Mouse (Mus musculus) midbrain, embryonic 12.5 days (tissue): Measurements from ENCODE around the gene Ucn2. TPM values are rescaled to one million over a fixed set of nuclear protein-coding genes. Genes with fewer than 3 reads are reported as not detected.

ENCODE experiments used
- ATAC-seq: fragments of 200-750 bp; cut with Nextera tagmentation; 2 replicates; pipeline ENCODE4 v1.8.0; 2017; ENCODE audit warnings: low read depth, moderate TSS enrichment, moderate library complexity; ENCODE audit not compliant: low FRiP score
- H3K27ac ChIP-seq: fragments of 300-500 bp; sonication (generic); replicated peaks from 2 replicates; pipeline ENCODE4 v1.5.1; 2016; ENCODE audit warnings: mild to moderate bottlenecking
- H3K27me3 ChIP-seq: fragments of 300-500 bp; sonication (generic); 2 replicates; pipeline ENCODE4 v1.6.1; 2016; ENCODE audit warnings: mild to moderate bottlenecking
- H3K36me3 ChIP-seq: fragments of 300-500 bp; sonication (generic); 2 replicates; pipeline ENCODE4 v1.6.1; 2016
- H3K4me1 ChIP-seq: fragments of 300-500 bp; sonication (generic); 2 replicates; pipeline ENCODE4 v1.6.1; 2016
- H3K4me2 ChIP-seq: fragments of 300-500 bp; sonication (generic); replicated peaks from 2 replicates; pipeline ENCODE4 v1.6.1; 2016; ENCODE audit warnings: mild to moderate bottlenecking, moderate library complexity
- H3K4me3 ChIP-seq: fragments of 300-500 bp; sonication (generic); 2 replicates; pipeline ENCODE4 v1.5.1; 2016; ENCODE audit warnings: mild to moderate bottlenecking
- H3K9ac ChIP-seq: fragments of 300-500 bp; sonication (generic); replicated peaks from 2 replicates; pipeline ENCODE4 v1.6.1; 2016; ENCODE audit warnings: mild to moderate bottlenecking, moderate library complexity
- H3K9me3 ChIP-seq: fragments of 300-500 bp; sonication (generic); 2 replicates; pipeline ENCODE4 v1.6.1; 2016; ENCODE audit warnings: mild to moderate bottlenecking
- WGBS: fragments of 180-500 bp; shearing (Covaris S2); methylation state at CpG from one replicate; pipeline ENCODE4 v1.1.7; 2016; 5-methylcytosine and 5-hydroxymethylcytosine counted together
- polyA plus RNA-seq: library from polyadenylated mRNA; unstranded; fragments of >200 nt; fragmentation: Nextera tagmentation; extraction: Ambion mirVana; gene quantifications from 2 replicates; pipeline ENCODE4 v1.2.1, GENCODE M21; 2016

Gene Ucn2
- polyA plus RNA-seq, 1 experiment from 2014 or later: not detected

- no peak for ATAC-seq
- Histone ChIP-seq H3K36me3 (no peaks in the 10 kb centered on the region), H3K27ac (no peak overlapping the region), H3K4me1 (no peaks in the 10 kb centered on the region), H3K9ac (no peak overlapping the region), H3K4me2 (no peak overlapping the region), H3K27me3 (no peaks in the 10 kb centered on the region), H3K4me3 (no peak overlapping the region), H3K9me3 (no peaks in the 10 kb centered on the region)
- WGBS: 86% methylated on average over 8 of the region's 8 CpGs
These were observed 15.2 kb upstream of the Ucn2 start for GRCm38 (mm10) chr9:108970623-108971022.

DNA sequence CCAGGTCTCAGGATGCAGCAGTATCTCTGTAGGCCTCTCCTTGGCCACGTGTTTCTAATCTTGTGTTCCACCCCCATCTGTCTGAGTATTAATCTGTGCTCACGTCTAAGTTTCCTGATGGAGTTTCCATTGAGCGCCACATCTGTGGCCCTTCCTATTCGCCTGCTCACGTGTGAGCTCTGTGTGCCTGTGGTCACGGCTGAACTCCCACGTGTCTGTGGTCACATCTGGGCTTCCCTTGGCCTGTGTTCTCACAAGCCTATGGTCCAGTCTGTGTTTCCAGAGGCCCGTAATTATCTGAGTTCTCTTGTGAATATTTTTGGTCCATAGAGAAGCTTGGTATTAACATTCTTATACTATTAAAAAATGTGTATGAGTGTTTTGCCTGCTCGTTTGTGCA, 9.3 kb upstream of the Ucn2 start:
- Histone ChIP-seq H3K36me3 (no peaks in the 10 kb centered on the region), H3K9ac (no peak overlapping the region), H3K4me2 (no peak overlapping the region), H3K27me3 (no peaks in the 10 kb centered on the region), H3K9me3 (no peaks in the 10 kb centered on the region), H3K4me3 (no peak overlapping the region), H3K27ac (no peak overlapping the region), H3K4me1 (no peaks in the 10 kb centered on the region)
- WGBS: 86% methylated on average over 9 of the region's 9 CpGs
- ATAC-seq: no peak

- Histone ChIP-seq H3K4me2 (no peak overlapping the region), H3K9ac (no peak overlapping the region), H3K27me3 (no peaks in the 10 kb centered on the region), H3K4me3 (no peak overlapping the region), H3K27ac (no peak overlapping the region), H3K36me3 (no peaks in the 10 kb centered on the region), H3K4me1 (no peaks in the 10 kb centered on the region), H3K9me3 (no peaks in the 10 kb centered on the region)
- no peak for ATAC-seq
- WGBS: 82% methylated on average over 7 of the region's 7 CpGs
These were observed 7.8 kb upstream of the Ucn2 start for GRCm38 (mm10) chr9:108977966-108978365.

DNA sequence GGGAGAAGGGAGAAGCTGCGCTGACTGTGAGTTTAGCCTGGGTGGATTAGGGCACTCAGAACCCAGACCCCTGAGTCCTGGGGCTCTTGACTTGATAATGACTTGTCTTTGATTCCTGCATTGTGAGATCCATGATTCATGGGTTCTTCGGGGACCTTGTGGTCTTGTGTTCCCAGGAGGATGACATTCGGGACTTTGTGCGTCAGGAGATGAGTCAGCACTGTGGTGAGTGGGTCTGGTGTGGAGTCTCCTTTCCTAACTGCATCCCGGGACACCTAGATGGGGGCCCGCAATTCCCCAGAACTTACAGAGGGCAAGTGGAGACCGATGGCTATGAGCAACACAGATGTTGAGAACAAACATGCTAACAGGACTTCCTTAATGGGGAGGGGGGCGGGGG, 3.3 kb upstream of the Ucn2 start:
- no peak overlapping the region for H3K9ac ChIP-seq
- WGBS: 83% methylated on average over 8 of the region's 8 CpGs
- H3K4me1 ChIP-seq: no peaks in the 10 kb centered on the region
- no peak overlapping the region for H3K4me3 ChIP-seq
- no peak overlapping the region for H3K27ac ChIP-seq
- H3K9me3 ChIP-seq: no peaks in the 10 kb centered on the region
- no peaks in the 10 kb centered on the region for H3K27me3 ChIP-seq
- H3K4me2 ChIP-seq: no peak overlapping the region
- ATAC-seq: no peak
- H3K36me3 ChIP-seq: no peaks in the 10 kb centered on the region

DNA sequence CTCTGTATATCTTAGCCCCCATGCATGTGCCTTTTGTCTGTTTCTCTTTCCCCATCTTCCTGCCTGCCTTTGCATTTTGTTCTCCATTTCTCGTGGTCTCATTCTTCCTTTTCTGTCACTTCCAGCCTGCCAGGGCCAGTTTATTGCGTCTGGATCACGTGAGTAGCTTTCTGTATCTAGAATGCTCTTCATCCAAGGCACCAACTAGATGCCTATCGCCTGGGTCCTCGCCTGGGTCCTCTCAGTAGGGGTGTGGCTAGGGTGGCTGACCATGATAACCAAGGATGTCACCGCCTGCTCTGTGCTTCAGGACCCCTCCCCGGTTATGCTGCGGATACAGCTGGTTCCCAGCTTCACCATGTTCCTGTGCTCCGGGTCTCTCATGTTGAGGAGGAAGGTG, 2.6 kb upstream of the Ucn2 start:
- 82% methylated on average over 9 of the region's 9 CpGs for WGBS
- ATAC-seq: no peak
- no peaks in the 10 kb centered on the region for H3K36me3 ChIP-seq
- H3K4me2 ChIP-seq: no peak overlapping the region
- H3K27ac ChIP-seq: no peak overlapping the region
- H3K4me3 ChIP-seq: no peak overlapping the region
- H3K27me3 ChIP-seq: no peaks in the 10 kb centered on the region
- H3K4me1 ChIP-seq: peaks cover 4% of the 10 kb centered on the region; the same call in 1 of the 2 replicates
- H3K9ac ChIP-seq: no peak overlapping the region
- H3K9me3 ChIP-seq: no peaks in the 10 kb centered on the region

DNA sequence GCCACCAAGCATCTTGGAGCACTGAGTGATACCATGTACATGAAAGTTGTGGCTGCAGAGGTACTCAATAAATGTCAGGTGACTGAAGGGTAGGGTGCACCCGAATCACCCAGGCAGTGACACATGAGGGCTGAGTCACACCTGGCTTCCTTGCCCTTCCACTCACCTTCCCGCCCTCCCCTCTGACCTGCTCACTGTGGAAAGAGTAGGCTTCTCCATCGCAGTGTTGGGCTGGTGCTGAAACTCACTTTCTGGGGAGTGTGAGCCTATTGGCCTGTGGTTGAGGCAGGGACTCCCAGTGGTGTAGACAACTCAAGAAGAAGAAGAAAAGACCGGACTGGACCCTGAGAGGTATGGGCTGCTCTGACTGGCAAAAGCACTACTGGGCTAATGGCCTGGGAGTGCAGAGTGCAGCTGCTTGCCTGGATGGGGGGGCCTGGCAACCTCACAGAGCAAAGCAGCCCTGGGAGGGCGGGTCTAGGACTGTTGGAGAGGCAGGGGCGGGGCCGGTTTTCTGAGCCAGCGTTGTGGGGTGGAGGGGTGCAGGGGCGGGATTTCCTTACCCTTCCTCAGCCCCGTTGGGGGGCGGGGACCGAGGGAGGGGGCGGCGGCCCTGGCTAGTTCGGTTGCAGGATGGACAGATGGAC, 2.0 kb downstream of the Ucn2 start:
- Histone ChIP-seq H3K4me2 (no peak overlapping the region), H3K9me3 (no peaks in the 10 kb centered on the region), H3K27ac (no peak overlapping the region), H3K9ac (no peak overlapping the region), H3K4me1 (peaks cover 18% of the 10 kb centered on the region), H3K27me3 (no peaks in the 10 kb centered on the region), H3K4me3 (no peak overlapping the region), H3K36me3 (no peaks in the 10 kb centered on the region)
- ATAC-seq: no peak
- WGBS: 23% methylated on average over 14 of the region's 15 CpGs

DNA sequence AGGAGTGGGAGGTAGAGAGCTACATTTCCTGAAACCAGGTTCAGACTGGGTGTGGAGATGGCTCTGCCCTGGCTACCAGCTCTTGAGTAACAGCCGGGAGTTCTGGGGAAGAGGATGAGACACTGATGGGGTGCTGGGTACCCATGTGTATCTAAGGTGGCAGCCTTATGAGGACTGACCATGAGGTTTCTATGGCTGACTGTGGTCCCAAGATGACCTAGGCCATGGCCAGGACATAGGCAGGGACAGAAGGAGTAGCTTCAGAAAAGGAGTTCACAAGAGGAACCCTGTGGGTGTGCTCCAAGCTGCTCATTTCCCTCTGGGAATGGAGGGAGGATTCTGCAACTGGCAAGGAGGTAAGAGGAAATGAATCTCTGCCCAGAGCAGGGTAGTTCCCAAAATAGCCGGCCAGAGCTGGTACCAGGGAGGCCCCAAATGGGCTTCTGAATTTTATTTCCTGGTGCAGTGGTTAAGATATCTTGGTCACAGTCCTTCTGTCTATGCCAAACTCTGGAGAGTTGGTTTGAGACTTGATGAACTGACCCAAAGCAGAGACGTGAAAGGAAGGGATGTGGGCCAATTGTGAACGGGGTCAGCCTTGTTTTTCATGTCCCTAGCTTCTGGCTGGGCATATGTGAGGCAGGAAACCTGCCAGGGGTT, 4.1 kb downstream of the Ucn2 start:
- Histone ChIP-seq H3K9me3 (no peaks in the 10 kb centered on the region), H3K4me1 (peaks cover 18% of the 10 kb centered on the region), H3K27ac (no peak overlapping the region), H3K4me2 (no peak overlapping the region), H3K36me3 (no peaks in the 10 kb centered on the region; the same call in 1 of the 2 replicates), H3K9ac (no peak overlapping the region), H3K27me3 (no peaks in the 10 kb centered on the region), H3K4me3 (no peak overlapping the region)
- 76% methylated on average over 4 of the region's 4 CpGs for WGBS
- no peak for ATAC-seq

GRCm38 (mm10) chr9:108990462-108990820, 4.6 kb downstream of the Ucn2 start:
- WGBS: 79% methylated on average over 7 of the region's 7 CpGs
- ATAC-seq: no peak
- H3K27ac ChIP-seq: no peak overlapping the region

DNA sequence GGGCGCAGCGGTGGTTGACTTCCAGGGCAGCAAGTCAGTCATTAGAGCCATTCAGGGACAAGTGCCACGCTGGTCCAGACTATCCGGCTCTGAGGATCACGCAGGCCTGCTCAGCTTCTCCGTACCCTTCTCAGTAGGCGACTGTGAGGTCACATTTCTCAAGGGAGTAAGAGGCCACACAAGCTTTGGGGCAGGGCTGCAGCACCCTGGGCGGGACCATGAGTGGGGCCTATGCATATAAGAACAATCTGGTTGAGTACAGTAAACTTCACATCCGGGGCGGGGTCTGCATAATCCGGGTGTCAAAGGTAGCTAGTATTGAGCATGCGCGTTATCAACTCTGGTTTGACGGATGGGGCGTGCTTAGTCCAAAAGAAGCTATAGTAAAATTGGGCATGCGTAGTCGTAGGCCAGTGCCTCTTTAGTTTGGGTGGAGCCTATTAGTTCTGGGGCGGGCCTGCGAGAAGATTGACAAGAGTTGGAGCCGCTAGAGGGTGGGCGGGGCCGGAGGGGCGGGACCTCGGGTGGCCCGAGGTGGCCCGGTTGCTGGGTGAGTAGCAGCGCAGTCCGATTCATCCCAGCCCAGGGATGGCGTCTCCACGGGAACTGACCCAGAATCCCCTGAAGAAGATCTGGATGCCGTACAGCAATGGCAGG, 5.7 kb downstream of the Ucn2 start, which contains the start of gene Pfkfb4:
Pfkfb4 (plus strand) TSS at position 351 of the 657 bp plus-strand sequence.
- Histone ChIP-seq H3K27me3 (no peaks in the 10 kb centered on the region), H3K4me2 (peak within 1 kb of the TSS; percentile 64), H3K4me3 (peak within 1 kb of the TSS; percentile 50), H3K9me3 (no peaks in the 10 kb centered on the region), H3K9ac (peak within 1 kb of the TSS; percentile 56), H3K36me3 (no peaks in the 10 kb centered on the region; the same call in 1 of the 2 replicates), H3K27ac (peak within 1 kb of the TSS; percentile 58), H3K4me1 (peaks cover 25% of the 10 kb centered on the region)
- 1% methylated on average over 31 of the region's 31 CpGs for WGBS
- peak; percentile 95 for ATAC-seq

More at GRCm38 (mm10) chr9:108990462-108990820, 4.6 kb downstream of the Ucn2 start:
- H3K9me3 ChIP-seq: no peaks in the 10 kb centered on the region
- H3K4me1 ChIP-seq: peaks cover 20% of the 10 kb centered on the region
- H3K4me3 ChIP-seq: no peak overlapping the region
- no peak overlapping the region for H3K4me2 ChIP-seq
- no peaks in the 10 kb centered on the region; the same call in 1 of the 2 replicates for H3K36me3 ChIP-seq
- H3K9ac ChIP-seq: no peak overlapping the region
- no peaks in the 10 kb centered on the region for H3K27me3 ChIP-seq

DNA sequence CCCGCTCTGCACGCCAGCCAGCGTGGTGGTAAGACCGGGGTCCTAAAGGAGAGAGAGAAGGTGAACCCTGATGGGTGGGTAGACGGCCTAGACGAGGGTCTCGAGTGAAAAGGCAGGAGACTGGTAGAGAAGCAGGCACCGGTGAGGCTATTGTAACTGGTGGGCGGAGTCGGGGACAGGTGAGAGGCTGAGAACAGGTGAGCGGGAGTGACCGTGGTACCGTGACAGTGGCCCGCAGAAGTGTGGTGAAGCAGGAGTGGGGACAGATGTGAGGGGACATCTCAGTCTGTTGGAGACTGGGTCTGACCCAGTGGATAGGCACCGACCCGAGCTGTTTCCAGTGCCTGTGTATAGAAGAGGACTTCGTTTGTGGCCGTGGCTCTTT, 6.3 kb downstream of the Ucn2 start:
- Histone ChIP-seq H3K9me3 (no peaks in the 10 kb centered on the region), H3K4me3 (peak overlapping the region; percentile 50), H3K27ac (peak overlapping the region; percentile 58), H3K9ac (peak overlapping the region; percentile 56), H3K4me1 (peaks cover 25% of the 10 kb centered on the region), H3K27me3 (no peaks in the 10 kb centered on the region), H3K36me3 (no peaks in the 10 kb centered on the region; the same call in 1 of the 2 replicates), H3K4me2 (peak overlapping the region; percentile 64)
- no peak; the same call in 1 of the 2 replicates for ATAC-seq
- WGBS: 10% methylated on average over 18 of the region's 18 CpGs

GRCm38 (mm10) chr9:108992620-108993361, 7.0 kb downstream of the Ucn2 start:
- Histone ChIP-seq H3K4me3 (peak overlapping the region; percentile 50), H3K9ac (peak overlapping the region; percentile 56; the same call in 1 of the 2 replicates), H3K4me2 (peak overlapping the region; percentile 64), H3K36me3 (no peaks in the 10 kb centered on the region; the same call in 1 of the 2 replicates), H3K27ac (no peak overlapping the region), H3K4me1 (peaks cover 24% of the 10 kb centered on the region), H3K9me3 (no peaks in the 10 kb centered on the region), H3K27me3 (no peaks in the 10 kb centered on the region)
- ATAC-seq: no peak
- 85% methylated on average over 9 of the region's 9 CpGs for WGBS
